Mouse (Mus musculus): ENCODE results near the gene Chrd.

DNA sequence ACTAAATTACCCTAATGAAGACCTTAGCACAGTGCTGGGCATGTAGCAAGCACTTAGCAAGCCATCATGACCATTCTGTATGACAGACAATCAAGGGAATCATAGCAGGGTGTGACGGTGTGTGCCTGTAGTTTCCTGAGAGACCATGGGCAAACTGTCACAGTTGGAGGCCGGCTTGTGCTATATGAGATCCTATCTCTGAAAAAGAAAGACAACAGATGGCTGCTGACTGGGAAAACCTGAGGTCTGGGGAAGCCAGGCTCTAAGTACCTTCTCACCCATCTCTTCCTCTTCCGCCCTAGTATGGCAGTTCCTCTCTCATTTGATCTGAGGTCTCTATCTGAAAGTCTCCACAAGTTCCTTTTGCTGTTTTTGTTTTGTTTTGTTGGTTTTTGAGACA, 27.1 kb upstream of the Chrd start:
- no peak for TF ChIP-seq CTCF (IDR thresholded peaks at IDR 0.05; ENCODE audit: extremely low read depth, insufficient read depth, insufficient read length, insufficient replicate concordance)
- no peak for TF ChIP-seq POLR2A (IDR thresholded peaks at IDR 0.05; ENCODE audit: low read depth, low read length)

Data from spleen, adult 2 months (tissue).